Mouse (Mus musculus) limb, embryonic 13.5 days (tissue): ENCODE data around the gene Tmem37. TPM values are rescaled to one million over a fixed set of nuclear protein-coding genes. Genes with fewer than 3 reads are reported as not detected.
A peak's percentile ranks its signal among the peaks of the same experiment; 100 is the strongest.

Experiments used
- ATAC-seq: fragments of 200-750 bp; cut with Nextera tagmentation; 2 replicates; pipeline ENCODE4 v1.8.0; 2017; ENCODE audit warnings: low read depth, moderate number of reproducible peaks, moderate TSS enrichment; ENCODE audit not compliant: low FRiP score
- H3K27ac ChIP-seq: fragments of 300-500 bp; sonication (generic); 2 replicates; pipeline ENCODE4 v1.5.1; 2015; ENCODE audit warnings: inconsistent platforms, mild to moderate bottlenecking, moderate library complexity
- H3K27me3 ChIP-seq: fragments of 300-500 bp; sonication (generic); 2 replicates; pipeline ENCODE4 v1.6.1; 2015; ENCODE audit warnings: mild to moderate bottlenecking, inconsistent platforms
- H3K36me3 ChIP-seq: fragments of 300-500 bp; sonication (generic); 2 replicates; pipeline ENCODE4 v1.6.1; 2015; ENCODE audit warnings: inconsistent platforms, mild to moderate bottlenecking, moderate library complexity
- H3K4me1 ChIP-seq: fragments of 300-500 bp; sonication (generic); 2 replicates; pipeline ENCODE4 v1.6.1; 2015; ENCODE audit warnings: inconsistent platforms
- H3K4me2 ChIP-seq: fragments of 300-500 bp; sonication (generic); replicated peaks from 2 replicates; pipeline ENCODE4 v1.6.1; 2015; ENCODE audit warnings: inconsistent platforms, mild to moderate bottlenecking, moderate library complexity
- H3K4me3 ChIP-seq: fragments of 300-500 bp; sonication (generic); 2 replicates; pipeline ENCODE4 v1.5.1; 2015; ENCODE audit warnings: moderate library complexity, mild to moderate bottlenecking, inconsistent platforms
- H3K9ac ChIP-seq: fragments of 300-500 bp; sonication (generic); 2 replicates; pipeline ENCODE4 v1.6.1; 2015; ENCODE audit warnings: mild to moderate bottlenecking, inconsistent platforms
- H3K9me3 ChIP-seq: fragments of 300-500 bp; sonication (generic); 2 replicates; pipeline ENCODE4 v1.6.1; 2016; ENCODE audit warnings: inconsistent platforms
- WGBS: fragments of 180-500 bp; shearing (Covaris S2); methylation state at CpG from one replicate; pipeline ENCODE4 v1.1.7; 2015; 5-methylcytosine and 5-hydroxymethylcytosine counted together
- polyA plus RNA-seq: library from polyadenylated mRNA; unstranded; fragments of >200 nt; fragmentation: Nextera tagmentation; extraction: Ambion mirVana; gene quantifications from 2 replicates; pipeline ENCODE4 v1.2.1, GENCODE M21; 2015

Gene Tmem37
- polyA plus RNA-seq, 1 experiment from 2014 or later, result 6.7 TPM

DNA sequence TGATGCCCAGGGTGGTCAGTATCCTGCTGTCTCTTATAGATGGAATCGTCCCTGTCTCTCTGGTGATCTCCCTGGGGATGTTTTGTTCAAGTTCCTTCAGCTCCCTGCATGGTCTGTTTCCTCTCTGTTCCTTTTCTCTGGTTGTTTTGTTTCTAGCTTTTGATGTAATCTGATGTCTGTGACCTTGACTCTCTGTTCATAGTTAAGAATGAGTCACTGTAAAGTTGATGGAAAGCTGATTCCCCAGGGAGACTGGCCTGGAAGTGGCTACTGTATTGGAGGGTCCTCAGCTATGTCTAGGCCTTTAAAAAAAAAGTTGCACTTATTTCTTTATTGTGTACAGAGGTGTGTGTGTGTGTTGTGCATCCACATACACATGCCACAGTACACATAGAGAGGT lies 22.8 kb downstream of the Tmem37 start:
- ATAC-seq, result no peak
- Histone ChIP-seq H3K9ac (no peak overlapping the region), H3K27me3 (no peaks in the 10 kb centered on the region), H3K4me2 (no peak overlapping the region), H3K36me3 (no peaks in the 10 kb centered on the region), H3K9me3 (no peaks in the 10 kb centered on the region), H3K4me1 (no peaks in the 10 kb centered on the region), H3K4me3 (no peak overlapping the region), H3K27ac (no peak overlapping the region)
- 68% methylated on average over 1 of the region's 1 CpGs for WGBS

DNA sequence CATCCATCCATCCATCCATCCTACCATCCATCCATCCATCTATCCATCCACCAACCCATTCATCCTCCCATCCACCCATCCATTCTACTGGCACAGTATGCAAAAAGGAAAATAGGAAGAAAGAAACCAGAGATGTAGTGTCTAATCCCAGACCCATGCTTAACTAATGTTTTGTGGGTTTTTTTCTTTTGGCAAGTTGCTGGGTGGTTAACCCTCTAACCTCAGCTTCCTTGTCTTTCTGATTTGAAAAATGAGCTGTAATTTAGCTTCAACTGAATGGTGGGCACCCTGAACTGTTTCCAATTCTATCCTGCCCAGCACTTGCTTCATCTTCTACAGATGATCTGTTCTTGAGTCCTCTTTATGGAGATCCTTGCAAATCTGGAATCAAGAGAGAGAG lies 26.5 kb downstream of the Tmem37 start:
- Histone ChIP-seq H3K27ac (no peak overlapping the region), H3K4me3 (no peak overlapping the region), H3K4me1 (no peaks in the 10 kb centered on the region), H3K9ac (no peak overlapping the region), H3K4me2 (no peak overlapping the region), H3K9me3 (no peaks in the 10 kb centered on the region), H3K36me3 (no peaks in the 10 kb centered on the region), H3K27me3 (no peaks in the 10 kb centered on the region)
- no peak for ATAC-seq

DNA sequence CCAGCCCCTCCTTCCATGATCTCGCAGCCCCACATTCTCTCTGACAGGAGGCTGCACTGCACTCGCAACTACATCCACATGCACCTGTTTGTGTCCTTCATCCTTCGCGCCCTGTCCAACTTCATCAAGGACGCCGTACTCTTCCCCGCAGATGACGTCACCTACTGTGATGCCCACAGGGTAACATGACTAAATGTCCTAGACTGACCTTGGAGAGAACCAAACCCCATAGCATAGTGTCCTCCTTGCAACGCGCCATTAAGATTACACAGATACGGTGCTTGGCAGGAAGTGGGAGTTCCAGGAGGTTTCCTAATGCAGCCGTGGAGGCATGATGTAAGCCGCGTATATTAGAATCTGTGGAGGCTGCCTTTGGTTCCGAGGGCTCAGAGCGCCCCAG lies 29.3 kb downstream of the Tmem37 start:
- no peaks in the 10 kb centered on the region for H3K36me3 ChIP-seq
- H3K4me3 ChIP-seq, result no peak overlapping the region
- H3K4me2 ChIP-seq, result no peak overlapping the region
- H3K9me3 ChIP-seq, result no peaks in the 10 kb centered on the region
- no peaks in the 10 kb centered on the region for H3K27me3 ChIP-seq
- no peak for ATAC-seq
- no peaks in the 10 kb centered on the region for H3K4me1 ChIP-seq
- no peak overlapping the region for H3K27ac ChIP-seq
- no peak overlapping the region for H3K9ac ChIP-seq
- WGBS, result 85% methylated on average over 16 of the region's 16 CpGs

DNA sequence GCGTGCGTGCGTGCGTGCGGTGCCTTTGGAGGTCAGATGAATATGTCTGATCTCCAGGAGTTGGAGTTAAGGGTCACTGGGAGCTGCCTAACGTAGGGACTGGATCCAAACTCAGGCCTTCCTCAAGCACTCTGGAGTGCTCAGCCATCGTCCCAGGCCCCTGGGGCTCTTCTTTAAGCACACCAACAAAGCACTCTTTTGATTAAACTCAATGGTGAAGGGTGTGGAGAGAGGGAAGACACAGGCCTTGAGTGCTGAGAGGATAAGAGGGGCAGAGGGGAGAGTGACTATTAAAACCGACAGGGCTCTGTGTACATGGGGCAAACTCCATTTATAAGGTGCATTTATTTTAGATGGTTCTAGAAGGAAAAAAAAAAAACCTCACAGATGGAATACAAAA lies 31.5 kb downstream of the Tmem37 start:
- WGBS, result 83% methylated on average over 8 of the region's 8 CpGs
- ATAC-seq, result no peak

DNA sequence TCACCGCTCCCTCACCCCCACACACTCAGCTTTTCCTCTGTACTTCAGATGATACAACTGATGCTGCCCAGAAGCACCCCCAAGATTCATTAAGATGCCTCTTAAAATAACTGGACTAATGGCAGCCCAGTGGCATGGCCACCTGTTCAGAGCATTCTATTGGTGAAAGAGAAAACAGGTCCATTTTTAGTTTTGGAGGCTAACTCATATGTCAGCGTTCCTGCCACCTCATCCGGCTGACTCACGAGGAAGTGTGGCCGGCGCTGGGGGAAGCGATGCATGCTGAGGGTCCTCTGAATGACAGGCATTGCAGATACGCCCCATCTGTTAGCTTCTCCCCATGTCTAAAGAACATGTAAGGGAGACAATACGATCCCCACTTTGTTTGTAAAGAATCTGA lies 35.3 kb downstream of the Tmem37 start:
- Histone ChIP-seq H3K4me3 (no peak overlapping the region), H3K4me2 (no peak overlapping the region), H3K9ac (no peak overlapping the region), H3K36me3 (no peaks in the 10 kb centered on the region), H3K27ac (no peak overlapping the region), H3K9me3 (no peaks in the 10 kb centered on the region), H3K4me1 (no peaks in the 10 kb centered on the region), H3K27me3 (no peaks in the 10 kb centered on the region)
- 84% methylated on average over 9 of the region's 9 CpGs for WGBS
- no peak for ATAC-seq

More for the DNA sequence above, 31.5 kb downstream of the Tmem37 start:
- no peak overlapping the region for H3K4me3 ChIP-seq
- no peaks in the 10 kb centered on the region for H3K4me1 ChIP-seq
- no peaks in the 10 kb centered on the region for H3K36me3 ChIP-seq
- no peak overlapping the region for H3K27ac ChIP-seq
- no peak overlapping the region for H3K4me2 ChIP-seq
- no peaks in the 10 kb centered on the region for H3K27me3 ChIP-seq
- no peak overlapping the region for H3K9ac ChIP-seq
- no peaks in the 10 kb centered on the region for H3K9me3 ChIP-seq

DNA sequence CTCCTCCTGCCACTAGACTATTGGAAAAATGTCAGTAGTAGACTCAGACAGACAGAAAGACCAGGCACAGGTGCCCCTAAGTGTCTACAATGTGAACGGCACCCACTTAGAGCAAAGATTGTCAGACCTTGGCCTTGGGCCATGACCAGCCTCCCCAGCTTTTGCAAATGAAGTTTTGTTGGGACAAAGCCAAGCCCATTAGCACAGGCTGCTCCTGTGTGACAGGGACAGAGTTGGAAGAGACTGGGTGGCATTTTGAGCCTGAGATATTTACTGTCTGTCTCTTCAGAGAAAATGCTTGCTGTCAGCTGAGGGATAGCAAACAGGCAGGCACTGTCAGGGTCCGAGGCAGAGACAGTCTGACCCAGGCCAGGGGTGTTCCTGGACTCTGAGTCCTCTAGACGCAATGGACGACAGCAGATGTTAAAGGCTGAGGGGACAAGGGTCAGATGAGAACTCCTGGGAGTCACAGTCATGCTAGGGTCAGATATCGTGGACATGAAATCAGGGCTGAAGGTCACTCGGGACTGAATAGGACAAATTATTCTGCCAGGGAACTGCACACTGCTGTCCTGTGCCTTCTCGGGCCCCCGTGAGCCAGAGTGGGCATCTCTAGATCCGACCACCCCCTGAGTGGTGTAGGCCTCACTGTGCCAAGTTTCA lies 36.7 kb downstream of the Tmem37 start:
- ATAC-seq, result no peak

DNA sequence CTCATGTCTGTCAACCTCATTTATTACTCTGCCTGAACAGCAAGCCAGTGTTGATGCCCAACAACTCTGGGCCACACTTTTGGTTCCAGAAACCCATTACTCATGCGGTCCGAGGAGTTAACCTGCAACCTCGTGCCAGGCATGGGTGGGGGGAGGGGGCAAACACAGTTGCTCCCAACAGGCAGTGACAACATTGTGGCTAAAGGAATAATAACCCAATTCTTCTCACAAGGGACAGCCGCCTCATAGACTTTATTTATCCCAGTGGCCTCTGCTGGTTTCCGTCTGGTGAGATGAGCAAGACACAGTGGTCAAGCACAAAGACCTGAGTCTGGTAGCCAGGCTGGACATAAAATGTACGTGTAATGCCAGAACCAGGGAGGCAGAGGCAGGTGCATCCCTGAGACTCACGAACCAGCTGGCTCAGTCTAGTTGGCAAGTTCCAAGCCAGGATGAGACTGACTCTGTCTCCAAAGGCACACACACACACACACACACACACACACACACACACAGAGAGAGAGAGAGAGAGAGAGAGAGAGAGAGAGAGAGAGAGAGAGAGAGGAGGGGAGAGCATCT lies 38.3 kb downstream of the Tmem37 start:
- H3K27ac ChIP-seq, result no peak overlapping the region
- H3K9ac ChIP-seq, result no peak overlapping the region
- no peaks in the 10 kb centered on the region for H3K4me1 ChIP-seq
- no peak overlapping the region for H3K4me3 ChIP-seq
- H3K4me2 ChIP-seq, result no peak overlapping the region
- H3K27me3 ChIP-seq, result no peaks in the 10 kb centered on the region
- no peaks in the 10 kb centered on the region for H3K9me3 ChIP-seq
- 74% methylated on average over 7 of the region's 7 CpGs for WGBS
- no peaks in the 10 kb centered on the region for H3K36me3 ChIP-seq
- no peak for ATAC-seq

More for the DNA sequence above, 36.7 kb downstream of the Tmem37 start:
- no peak overlapping the region for H3K9ac ChIP-seq
- H3K9me3 ChIP-seq, result no peaks in the 10 kb centered on the region
- no peaks in the 10 kb centered on the region for H3K36me3 ChIP-seq
- 76% methylated on average over 9 of the region's 9 CpGs for WGBS
- no peaks in the 10 kb centered on the region for H3K27me3 ChIP-seq
- no peaks in the 10 kb centered on the region for H3K4me1 ChIP-seq
- no peak overlapping the region for H3K4me2 ChIP-seq
- H3K27ac ChIP-seq, result no peak overlapping the region
- no peak overlapping the region for H3K4me3 ChIP-seq

DNA sequence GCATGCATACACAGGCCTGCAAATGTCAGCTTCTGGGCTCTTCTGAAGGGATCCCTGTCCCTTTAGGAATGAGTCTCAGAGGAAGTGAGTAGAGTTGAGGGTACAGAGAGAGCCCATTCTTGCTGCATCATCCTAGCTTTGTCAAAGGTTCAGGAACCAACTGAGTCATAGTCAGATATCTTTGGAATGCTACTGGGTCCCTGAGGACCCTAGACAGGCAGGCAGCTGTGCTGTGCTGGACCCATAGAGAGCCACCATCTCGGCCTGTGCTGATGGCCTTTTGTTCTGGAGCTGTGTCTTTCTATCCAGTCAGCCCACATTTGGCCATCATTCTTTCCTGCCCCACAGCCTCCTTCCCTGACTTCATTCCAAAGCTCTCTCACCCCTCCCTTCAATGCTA lies 39.1 kb downstream of the Tmem37 start:
- Histone ChIP-seq H3K27me3 (no peaks in the 10 kb centered on the region), H3K4me2 (no peak overlapping the region), H3K36me3 (no peaks in the 10 kb centered on the region), H3K4me3 (no peak overlapping the region), H3K9me3 (no peaks in the 10 kb centered on the region), H3K27ac (no peak overlapping the region), H3K9ac (no peak overlapping the region), H3K4me1 (no peaks in the 10 kb centered on the region)
- WGBS, result 59% methylated on average over 1 of the region's 1 CpGs
- ATAC-seq, result no peak

DNA sequence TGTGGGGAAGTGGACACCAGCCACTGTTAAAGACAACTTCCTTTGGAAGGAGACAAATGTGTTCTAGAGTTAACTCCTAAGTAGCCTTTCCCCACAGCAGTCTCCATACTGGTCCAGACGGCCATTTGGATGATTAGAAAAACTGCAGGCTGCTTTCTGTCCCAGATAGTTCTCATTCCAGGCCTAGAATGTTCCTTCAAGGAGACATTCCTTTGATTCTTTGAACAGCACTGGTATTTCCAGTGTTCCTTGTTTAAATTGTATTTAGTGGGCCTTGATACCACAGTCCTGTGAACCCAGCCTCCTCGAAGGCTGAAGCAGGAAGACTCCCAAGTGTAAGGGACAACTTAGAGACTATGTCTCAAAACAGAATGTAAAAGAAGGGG lies 40.4 kb downstream of the Tmem37 start:
- H3K9ac ChIP-seq, result no peak overlapping the region
- H3K4me1 ChIP-seq, result no peaks in the 10 kb centered on the region
- H3K27me3 ChIP-seq, result no peaks in the 10 kb centered on the region
- no peak for ATAC-seq
- no peak overlapping the region for H3K4me2 ChIP-seq
- H3K27ac ChIP-seq, result no peak overlapping the region
- H3K9me3 ChIP-seq, result no peaks in the 10 kb centered on the region
- H3K4me3 ChIP-seq, result no peak overlapping the region
- 71% methylated on average over 2 of the region's 2 CpGs for WGBS
- no peaks in the 10 kb centered on the region for H3K36me3 ChIP-seq

DNA sequence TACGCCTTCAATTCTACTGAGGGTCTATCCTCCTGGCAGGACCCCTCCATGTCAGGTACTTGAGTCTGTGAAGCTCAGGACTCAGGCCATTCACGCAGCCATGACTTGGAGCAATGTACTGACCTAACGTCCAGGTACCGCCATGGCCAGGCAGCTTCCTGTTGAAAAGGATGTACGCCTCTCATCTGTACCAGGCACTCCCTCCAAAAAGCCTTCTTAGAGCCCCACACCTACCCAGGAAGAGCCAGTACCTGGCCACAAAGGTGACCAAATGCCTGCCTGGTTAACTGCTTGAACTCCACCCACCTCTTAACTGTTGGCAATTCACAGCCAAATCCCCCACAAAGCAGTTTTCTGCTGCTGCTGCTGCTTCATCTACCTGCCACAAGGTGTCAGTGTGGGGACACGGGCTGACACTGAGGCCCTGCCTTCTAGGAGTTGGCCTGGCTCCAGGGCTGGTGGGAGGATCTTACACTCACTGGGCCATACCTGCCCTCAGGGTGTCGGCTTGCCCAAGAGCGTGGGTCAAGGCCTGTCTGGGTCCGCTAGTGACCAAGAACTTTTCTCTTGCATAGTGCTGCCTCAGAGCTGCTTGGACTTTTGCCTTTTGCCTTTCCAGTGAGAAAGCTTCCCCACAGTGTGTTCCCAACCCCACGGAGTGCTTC lies 40.9 kb downstream of the Tmem37 start:
- no peaks in the 10 kb centered on the region for H3K27me3 ChIP-seq
- H3K36me3 ChIP-seq, result no peaks in the 10 kb centered on the region
- no peaks in the 10 kb centered on the region for H3K9me3 ChIP-seq
- ATAC-seq, result peak; percentile 82
- no peak overlapping the region for H3K4me3 ChIP-seq
- no peak overlapping the region for H3K9ac ChIP-seq
- no peaks in the 10 kb centered on the region; the same call in 1 of the 2 replicates for H3K4me1 ChIP-seq
- no peak overlapping the region for H3K4me2 ChIP-seq
- WGBS, result 47% methylated on average over 10 of the region's 10 CpGs
- H3K27ac ChIP-seq, result no peak overlapping the region

DNA sequence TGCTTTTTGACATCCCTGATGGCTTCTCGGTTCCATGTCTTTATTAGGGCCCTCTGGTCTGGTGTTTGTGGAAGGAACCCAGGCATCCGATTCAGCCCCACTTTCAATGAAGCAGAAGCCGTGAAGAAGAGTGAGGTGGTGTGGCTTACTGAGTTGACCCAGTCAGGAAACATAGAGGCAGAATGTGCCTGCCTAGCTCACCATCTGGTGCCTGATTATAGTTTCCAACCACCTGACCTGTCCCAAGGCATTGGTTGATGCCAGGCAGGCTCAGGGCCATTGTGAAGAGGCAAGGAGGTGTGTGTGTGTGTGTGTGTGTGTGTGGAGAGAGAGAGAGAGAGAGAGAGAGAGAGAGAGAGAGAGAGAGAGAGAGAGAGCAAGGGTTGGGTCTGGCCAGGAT lies 43.4 kb downstream of the Tmem37 start:
- Histone ChIP-seq H3K36me3 (no peaks in the 10 kb centered on the region), H3K4me1 (peaks cover 3% of the 10 kb centered on the region; the same call in 1 of the 2 replicates), H3K27ac (no peak overlapping the region), H3K4me3 (no peak overlapping the region), H3K9ac (no peak overlapping the region), H3K27me3 (no peaks in the 10 kb centered on the region), H3K9me3 (no peaks in the 10 kb centered on the region), H3K4me2 (no peak overlapping the region)
- WGBS, result 76% methylated on average over 3 of the region's 3 CpGs
- ATAC-seq, result no peak

DNA sequence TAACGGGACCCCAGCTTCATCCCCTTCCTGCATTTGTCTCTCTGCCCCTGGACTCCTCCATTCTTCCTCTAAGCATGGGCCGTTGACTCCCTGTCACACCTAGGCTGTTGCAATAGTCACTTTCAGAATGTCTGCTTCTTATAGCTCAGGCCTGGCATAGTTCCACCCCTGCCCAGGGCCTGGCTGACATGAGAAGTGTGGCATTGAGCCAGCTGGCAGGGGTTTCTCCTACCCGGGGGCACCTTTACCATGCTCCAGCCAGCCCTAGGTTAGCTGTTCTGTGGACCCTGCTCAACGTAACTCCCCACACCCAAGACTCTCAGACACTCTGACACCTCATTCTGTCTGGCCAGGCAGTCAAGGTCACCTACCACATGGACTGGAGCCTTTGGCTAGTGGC lies 46.2 kb downstream of the Tmem37 start:
- H3K9ac ChIP-seq, result no peak overlapping the region
- peaks cover 15% of the 10 kb centered on the region for H3K4me1 ChIP-seq
- no peaks in the 10 kb centered on the region for H3K27me3 ChIP-seq
- no peak overlapping the region for H3K4me2 ChIP-seq
- ATAC-seq, result no peak
- no peaks in the 10 kb centered on the region for H3K9me3 ChIP-seq
- H3K36me3 ChIP-seq, result no peaks in the 10 kb centered on the region
- no peak overlapping the region for H3K27ac ChIP-seq
- WGBS, result 71% methylated on average over 4 of the region's 4 CpGs
- H3K4me3 ChIP-seq, result no peak overlapping the region

DNA sequence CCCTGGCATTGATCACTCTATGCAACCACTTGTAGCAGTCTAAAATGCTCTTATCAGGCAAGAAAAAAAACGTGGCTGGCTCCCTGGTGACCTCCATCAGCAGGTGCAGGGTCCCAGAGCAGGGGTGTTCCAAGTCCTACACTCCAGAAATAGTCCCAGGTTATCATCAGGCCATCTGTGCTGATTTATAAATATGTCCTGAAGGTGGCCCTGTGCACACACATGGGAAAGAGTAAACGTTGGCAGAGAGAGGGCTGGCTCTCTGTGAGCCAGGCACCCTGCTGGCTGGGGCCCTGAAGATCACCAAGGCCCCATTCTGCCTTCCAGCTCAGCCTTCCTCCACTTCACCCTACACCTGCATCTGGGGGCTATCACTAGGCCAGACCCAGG lies 48.8 kb downstream of the Tmem37 start:
- Histone ChIP-seq H3K4me3 (no peak overlapping the region), H3K27me3 (no peaks in the 10 kb centered on the region), H3K36me3 (no peaks in the 10 kb centered on the region), H3K9ac (no peak overlapping the region), H3K4me1 (peaks cover 15% of the 10 kb centered on the region), H3K27ac (no peak overlapping the region), H3K4me2 (no peak overlapping the region), H3K9me3 (no peaks in the 10 kb centered on the region)
- WGBS, result 19% methylated on average over 2 of the region's 2 CpGs
- ATAC-seq, result no peak
